10 mouse cellular contexts compared by ENCODE assay signal in the genomic region with DNA sequence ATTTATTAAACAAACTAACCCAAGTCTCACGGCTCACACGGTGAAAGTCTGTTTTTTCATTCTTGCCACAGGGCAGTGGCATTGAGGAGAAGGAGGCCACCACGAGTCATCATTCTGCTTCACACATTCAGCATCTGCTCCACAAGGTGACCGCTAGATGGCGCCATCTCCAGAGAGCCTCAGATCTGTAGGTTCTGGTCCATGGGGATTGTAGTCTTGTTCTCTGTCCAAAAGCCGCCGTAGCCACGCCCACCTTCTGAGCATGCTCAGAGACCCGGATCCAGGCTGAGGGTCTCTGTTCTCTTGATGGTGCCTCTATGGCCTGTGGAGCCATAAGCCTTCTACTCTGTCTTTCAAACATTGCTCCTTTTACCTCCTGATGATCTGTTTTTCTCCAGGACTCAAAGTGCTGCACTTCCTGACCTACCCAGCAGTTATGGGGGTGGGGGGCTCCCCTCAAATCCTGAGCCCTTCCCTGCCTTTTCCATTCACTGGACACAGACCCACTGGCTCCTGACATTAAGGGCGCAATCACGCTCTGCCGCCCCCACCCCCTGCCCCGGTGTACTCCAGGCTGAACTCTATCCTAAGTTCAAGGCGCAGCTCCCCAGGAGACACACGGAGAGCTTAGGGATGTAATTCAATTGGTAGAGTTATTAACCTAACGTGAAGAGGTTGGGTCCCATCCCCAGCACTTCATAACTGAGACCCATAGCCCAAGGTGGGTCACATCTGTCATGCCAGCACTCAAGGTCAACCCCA. TPM values are rescaled to one million over a fixed set of nuclear protein-coding genes. Genes with fewer than 3 reads are reported as not detected.
DNase-seq lines count a peak whose midpoint lies in the region; ATAC-seq and TF ChIP-seq lines count a peak whose summit lies in the region.
"Had no signal": no experiment of that assay in that cellular context is flagged by ENCODE, and none has a peak within 500 bp of the region (broad histone marks: within the 10 kb centered on the region; RNA-seq: fewer than 3 reads in every experiment).

No protein-coding gene starts in this region.

- no peaks in the 10 kb centered on the region for H3K4me1 ChIP-seq in hindbrain, postnatal 0 days (ENCODE audit: insufficient read depth, low read length)
- H3K4me1 ChIP-seq in hindbrain, embryonic 14.5 days (replicated peaks; ENCODE audit: control insufficient read depth, insufficient read depth, low read length), result no peaks in the 10 kb centered on the region
- peaks cover 7% of the 10 kb centered on the region; the same call in 1 of the 2 replicates for H3K4me1 ChIP-seq in cerebellum, adult 2 months (ENCODE audit: control insufficient read depth, insufficient read depth, low read length)
- H3K4me1 ChIP-seq in heart, embryonic 14.5 days (ENCODE audit: control insufficient read depth in 2 of 2, insufficient read depth in 2 of 2, low read length in 2 of 2), result no peaks in the 10 kb centered on the region
- H3K4me1 ChIP-seq: embryonic facial prominence, embryonic 15.5 days had no signal

- peak; percentile 73 for DNase-seq in hindbrain, postnatal 0 days (ENCODE audit: low spot score)
- no peak for DNase-seq in hindbrain, embryonic 14.5 days (ENCODE audit: low spot score)
- DNase-seq in MEL-GATA-1-ER (ENCODE audit: extremely low read depth, low read depth), result peak; percentile 83
- DNase-seq in cerebellum, adult 2 months, result peak; percentile 17 to 29
- peak; percentile 74 for DNase-seq in left cerebral cortex, postnatal 4 days
- DNase-seq in natural killer cell, adult 2 months (ENCODE audit: low spot score in 2 of 2), result peak; percentile 57 to 62
- DNase-seq in urinary bladder, postnatal 14 days (ENCODE audit: low spot score), result peak; percentile 81

- H3K4me3 ChIP-seq in hindbrain, postnatal 0 days (ENCODE audit: low read length), result no peak overlapping the region
- no peak overlapping the region for H3K4me3 ChIP-seq in hindbrain, embryonic 14.5 days (replicated peaks; ENCODE audit: low read length)
- no peak overlapping the region for H3K4me3 ChIP-seq in cerebellum, adult 2 months (replicated peaks; ENCODE audit: insufficient read depth, low read depth, low read length)
- no peak overlapping the region for H3K4me3 ChIP-seq in heart, embryonic 14.5 days (ENCODE audit: control insufficient read depth in 1 of 2, insufficient read depth in 1 of 2, low read depth in 1 of 2, low read length in 2 of 2)
- H3K4me3 ChIP-seq: embryonic facial prominence, embryonic 15.5 days; myocyte had no signal

- H3K9me3 ChIP-seq in hindbrain, postnatal 0 days (ENCODE audit: low read length), result no peaks in the 10 kb centered on the region
- peaks cover 3% of the 10 kb centered on the region; the same call in 1 of the 2 replicates for H3K9me3 ChIP-seq in hindbrain, embryonic 14.5 days (ENCODE audit: control insufficient read depth, low read length)
- no peaks in the 10 kb centered on the region for H3K9me3 ChIP-seq in heart, embryonic 14.5 days (ENCODE audit: control insufficient read depth, low read length)

- no peaks in the 10 kb centered on the region for H3K36me3 ChIP-seq in hindbrain, postnatal 0 days (ENCODE audit: insufficient read depth, low read length)
- no peaks in the 10 kb centered on the region for H3K36me3 ChIP-seq in hindbrain, embryonic 14.5 days (replicated peaks; ENCODE audit: control insufficient read depth, insufficient read depth)
- H3K36me3 ChIP-seq in heart, embryonic 14.5 days (ENCODE audit: control insufficient read depth, insufficient read depth, low read length), result no peaks in the 10 kb centered on the region
- H3K36me3 ChIP-seq: embryonic facial prominence, embryonic 15.5 days had no signal

- no peak overlapping the region for H3K4me2 ChIP-seq in hindbrain, postnatal 0 days (ENCODE audit: low read depth, low read length)
- H3K4me2 ChIP-seq in hindbrain, embryonic 14.5 days (replicated peaks), result no peak overlapping the region
- H3K4me2 ChIP-seq in heart, embryonic 14.5 days (ENCODE audit: low read length), result no peak overlapping the region
- H3K4me2 ChIP-seq: embryonic facial prominence, embryonic 15.5 days had no signal

- no peak overlapping the region for H3K9ac ChIP-seq in hindbrain, postnatal 0 days (replicated peaks; ENCODE audit: low read length)
- H3K9ac ChIP-seq in hindbrain, embryonic 14.5 days, result no peak overlapping the region
- H3K9ac ChIP-seq in heart, embryonic 14.5 days (ENCODE audit: low read length), result no peak overlapping the region
- H3K9ac ChIP-seq: embryonic facial prominence, embryonic 15.5 days had no signal

- H3K27ac ChIP-seq in hindbrain, postnatal 0 days, result no peak overlapping the region
- H3K27ac ChIP-seq in hindbrain, embryonic 14.5 days, result no peak overlapping the region
- no peak overlapping the region for H3K27ac ChIP-seq in cerebellum, adult 2 months (ENCODE audit: insufficient read depth, low read length)
- no peak overlapping the region for H3K27ac ChIP-seq in heart, embryonic 14.5 days (replicated peaks in 1 of 2; ENCODE audit: control insufficient read depth in 1 of 2, insufficient read depth in 1 of 2, low read depth in 2 of 2, low read length in 2 of 2)
- H3K27ac ChIP-seq: embryonic facial prominence, embryonic 15.5 days had no signal

- 48% methylated on average over 16 of the region's 16 CpGs for WGBS in hindbrain, postnatal 0 days
- WGBS in hindbrain, embryonic 14.5 days, result 52% methylated on average over 16 of the region's 16 CpGs
- WGBS in cerebellum, adult 2 months, result 52% methylated on average over 16 of the region's 16 CpGs
- WGBS in heart, embryonic 14.5 days, result 47% methylated on average over 16 of the region's 16 CpGs

- ATAC-seq in hindbrain, postnatal 0 days, result peak; percentile 47; the same call in 1 of the 2 replicates
- no peak for ATAC-seq in hindbrain, embryonic 14.5 days (ENCODE audit: low FRiP score)
- ATAC-seq in heart, embryonic 14.5 days (ENCODE audit: insufficient number of reproducible peaks, insufficient read depth, low FRiP score, low read depth), result peak; percentile 51; the same call in 1 of the 2 replicates

- TF ChIP-seq POLR2A in cerebellum, adult 2 months (IDR thresholded peaks at IDR 0.05; ENCODE audit: borderline replicate concordance, insufficient read depth, low read length), result no peak

- TF ChIP-seq CTCF in hindbrain, postnatal 0 days (IDR thresholded peaks at IDR 0.05; ENCODE audit: low read depth), result peak; percentile 73
- TF ChIP-seq CTCF in cerebellum, adult 2 months (IDR thresholded peaks at IDR 0.05; ENCODE audit: borderline replicate concordance, insufficient read depth, low read depth, low read length), result peak; percentile 53; the same call in 1 of the 2 replicates

- H3K27me3 ChIP-seq in hindbrain, postnatal 0 days (ENCODE audit: insufficient read depth, low read length), result no peaks in the 10 kb centered on the region
- H3K27me3 ChIP-seq in hindbrain, embryonic 14.5 days (ENCODE audit: control insufficient read depth, insufficient read depth, low read length), result no peaks in the 10 kb centered on the region
- no peaks in the 10 kb centered on the region; the same call in none of the 2 replicates for H3K27me3 ChIP-seq in cerebellum, adult 2 months (ENCODE audit: control insufficient read depth, insufficient read depth, low read length)
- H3K27me3 ChIP-seq in heart, embryonic 14.5 days (ENCODE audit: control insufficient read depth, insufficient read depth, low read length), result no peaks in the 10 kb centered on the region
- H3K27me3 ChIP-seq: embryonic facial prominence, embryonic 15.5 days had no signal

- intact Hi-C loops in left cerebral cortex, postnatal 4 days (cut with DNase I), result no loop called here

RNA-seq across cellular contexts. Expression of a gene that starts 2.9 kb away (rescaled TPM):
- not detected in 2 replicates for total RNA-seq in hindbrain, postnatal 0 days (2014; rRNA removed)
- polyA plus RNA-seq in hindbrain, postnatal 0 days (2015; fragmentation: Nextera tagmentation; extraction: Ambion mirVana), result not detected in 2 replicates
- 0.50 TPM in 1 of 2 replicates, not detected in the other for polyA plus RNA-seq in hindbrain, embryonic 14.5 days (2014; fragmentation: Nextera tagmentation; extraction: Ambion mirVana)
- polyA plus RNA-seq in cerebellum, adult 2 months (2012; rRNA removed), result not detected in 2 replicates
- 0.31 and 0.63 TPM in 2 replicates for polyA plus RNA-seq in heart, embryonic 14.5 days (2014; fragmentation: Nextera tagmentation; extraction: Ambion mirVana)
- total RNA-seq in left cerebral cortex, postnatal 4 days (2021), result not detected
- polyA plus RNA-seq: embryonic facial prominence, embryonic 15.5 days; myocyte had no signal

RNA-seq across cellular contexts. Expression of a gene that starts 11.7 kb away (rescaled TPM):
- total RNA-seq in hindbrain, postnatal 0 days (2014; rRNA removed), result not detected in 2 replicates
- not detected in 2 replicates for polyA plus RNA-seq in hindbrain, postnatal 0 days (2015; fragmentation: Nextera tagmentation; extraction: Ambion mirVana)
- polyA plus RNA-seq in hindbrain, embryonic 14.5 days (2014; fragmentation: Nextera tagmentation; extraction: Ambion mirVana), result not detected in 2 replicates
- polyA plus RNA-seq in cerebellum, adult 2 months (2012; rRNA removed), result not detected in 2 replicates
- not detected in 2 replicates for polyA plus RNA-seq in heart, embryonic 14.5 days (2014; fragmentation: Nextera tagmentation; extraction: Ambion mirVana)
- total RNA-seq in left cerebral cortex, postnatal 4 days (2021), result not detected
- polyA plus RNA-seq: embryonic facial prominence, embryonic 15.5 days; myocyte had no signal

RNA-seq across cellular contexts. Expression of a gene that starts 13.9 kb away (rescaled TPM):
- 8.1 and 10.9 TPM in 2 replicates for total RNA-seq in hindbrain, postnatal 0 days (2014; rRNA removed)
- 8.5 and 11.0 TPM in 2 replicates for polyA plus RNA-seq in hindbrain, postnatal 0 days (2015; fragmentation: Nextera tagmentation; extraction: Ambion mirVana)
- polyA plus RNA-seq in hindbrain, embryonic 14.5 days (2014; fragmentation: Nextera tagmentation; extraction: Ambion mirVana), result 6.2 and 7.5 TPM in 2 replicates
- 9.5 and 10.9 TPM in 2 replicates for polyA plus RNA-seq in cerebellum, adult 2 months (2012; rRNA removed)
- polyA plus RNA-seq in heart, embryonic 14.5 days (2014; fragmentation: Nextera tagmentation; extraction: Ambion mirVana), result 11.1 and 12.0 TPM in 2 replicates
- 1 to 10 TPM; 6.4 to 7.2 TPM for total RNA-seq in left cerebral cortex, postnatal 4 days (2021)

RNA-seq across cellular contexts. Expression of a gene that starts 28.5 kb away (rescaled TPM):
- total RNA-seq in hindbrain, postnatal 0 days (2014; rRNA removed), result not detected in 2 replicates
- polyA plus RNA-seq in hindbrain, postnatal 0 days (2015; fragmentation: Nextera tagmentation; extraction: Ambion mirVana), result not detected in 2 replicates
- polyA plus RNA-seq in hindbrain, embryonic 14.5 days (2014; fragmentation: Nextera tagmentation; extraction: Ambion mirVana), result not detected in 2 replicates
- polyA plus RNA-seq in cerebellum, adult 2 months (2012; rRNA removed), result 0.07 TPM in 1 of 2 replicates, not detected in the other
- polyA plus RNA-seq in heart, embryonic 14.5 days (2014; fragmentation: Nextera tagmentation; extraction: Ambion mirVana), result 0.85 TPM in 1 of 2 replicates, not detected in the other
- total RNA-seq in left cerebral cortex, postnatal 4 days (2021), result under 1 TPM in 1 of 2 experiments, not detected in 1; 0.18 TPM
- polyA plus RNA-seq: myocyte had no signal
